Mouse (Mus musculus): ENCODE results near the gene Clint1.

Clint1 gene

GRCm38 (mm10) chr11:45851516-45852123 is at the start of gene Clint1:
Gene Clint1, plus strand, starts transcription at chr11:45852051.
- DNase-seq (ENCODE audit: extremely low read depth, low read depth) = peak; percentile 60

- no peak for DNase-seq (ENCODE audit: extremely low read depth, low read depth)
Observed at GRCm38 (mm10) chr11:45804068-45804467, 47.8 kb upstream of the Clint1 start.

- DNase-seq (ENCODE audit: extremely low read depth, low read depth) = peak; percentile 99
Observed at GRCm38 (mm10) chr11:45805312-45805772, 46.5 kb upstream of the Clint1 start.

GRCm38 (mm10) chr11:45805810-45806209 is 46.0 kb upstream of the Clint1 start:
- DNase-seq (ENCODE audit: extremely low read depth, low read depth) = no peak

- DNase-seq (ENCODE audit: extremely low read depth, low read depth) = no peak
Observed at GRCm38 (mm10) chr11:45806264-45806663, 45.6 kb upstream of the Clint1 start.

GRCm38 (mm10) chr11:45806809-45807208 is 45.0 kb upstream of the Clint1 start:
- DNase-seq (ENCODE audit: extremely low read depth, low read depth) = peak; percentile 44

- DNase-seq (ENCODE audit: extremely low read depth, low read depth) = no peak
Observed at GRCm38 (mm10) chr11:45807820-45808219, 44.0 kb upstream of the Clint1 start.

GRCm38 (mm10) chr11:45809424-45809823 is 42.4 kb upstream of the Clint1 start:
- DNase-seq (ENCODE audit: extremely low read depth, low read depth) = no peak

- DNase-seq (ENCODE audit: extremely low read depth, low read depth) = no peak
Observed at GRCm38 (mm10) chr11:45810056-45810455, 41.8 kb upstream of the Clint1 start.

GRCm38 (mm10) chr11:45810805-45811204 is 41.0 kb upstream of the Clint1 start:
- no peak for DNase-seq (ENCODE audit: extremely low read depth, low read depth)

- DNase-seq (ENCODE audit: extremely low read depth, low read depth) = no peak
Observed at GRCm38 (mm10) chr11:45815603-45816002, 36.2 kb upstream of the Clint1 start.

- DNase-seq (ENCODE audit: extremely low read depth, low read depth) = no peak
Observed at GRCm38 (mm10) chr11:45816712-45817111, 35.1 kb upstream of the Clint1 start.

GRCm38 (mm10) chr11:45817996-45818395 is 33.9 kb upstream of the Clint1 start:
- no peak for DNase-seq (ENCODE audit: extremely low read depth, low read depth)

GRCm38 (mm10) chr11:45820930-45821329 is 30.9 kb upstream of the Clint1 start:
- no peak for DNase-seq (ENCODE audit: extremely low read depth, low read depth)

GRCm38 (mm10) chr11:45830112-45830511 is 21.7 kb upstream of the Clint1 start:
- no peak for DNase-seq (ENCODE audit: extremely low read depth, low read depth)

GRCm38 (mm10) chr11:45830743-45831310 is 21.0 kb upstream of the Clint1 start:
- no peak for DNase-seq (ENCODE audit: extremely low read depth, low read depth)

GRCm38 (mm10) chr11:45831476-45832143 is 20.2 kb upstream of the Clint1 start:
- DNase-seq (ENCODE audit: extremely low read depth, low read depth) = no peak

- DNase-seq (ENCODE audit: extremely low read depth, low read depth) = no peak
Observed at GRCm38 (mm10) chr11:45835625-45836255, 16.1 kb upstream of the Clint1 start.

- DNase-seq (ENCODE audit: extremely low read depth, low read depth) = no peak
Observed at GRCm38 (mm10) chr11:45837257-45837817, 14.5 kb upstream of the Clint1 start.

GRCm38 (mm10) chr11:45838450-45838849 is 13.4 kb upstream of the Clint1 start:
- DNase-seq (ENCODE audit: extremely low read depth, low read depth) = no peak

- no peak for DNase-seq (ENCODE audit: extremely low read depth, low read depth)
Observed at GRCm38 (mm10) chr11:45840332-45840731, 11.5 kb upstream of the Clint1 start.

GRCm38 (mm10) chr11:45846008-45846407 is 5.8 kb upstream of the Clint1 start:
- DNase-seq (ENCODE audit: extremely low read depth, low read depth) = no peak
